Mouse (Mus musculus): ENCODE measurements around the gene Olfr44. TPM values are rescaled to one million over a fixed set of nuclear protein-coding genes. Genes with fewer than 3 reads are reported as not detected.

Gene Olfr44
- polyA plus RNA-seq (2014; fragmentation: Nextera tagmentation; extraction: Ambion mirVana), result not detected in 2 replicates

DNA sequence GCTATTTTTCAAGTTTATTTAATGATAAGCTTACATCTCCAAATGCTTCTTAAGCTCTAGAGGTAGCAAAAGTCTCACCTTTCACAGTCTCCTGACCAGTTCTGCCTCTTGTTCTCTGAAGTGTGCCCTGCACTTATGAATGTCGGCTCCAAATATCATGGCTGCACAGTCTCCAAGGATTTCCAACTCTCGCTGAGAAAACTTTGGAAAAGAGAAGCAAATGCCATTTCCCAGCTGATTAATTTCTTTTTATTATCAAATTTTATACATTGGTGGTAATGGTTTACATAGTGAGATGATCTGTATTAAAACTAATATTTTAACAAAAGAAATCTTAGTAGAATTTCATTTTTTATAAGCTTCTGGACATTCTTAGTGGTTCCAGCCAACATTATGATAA is at the start of gene Olfr44:
Gene Olfr44, minus strand, starts transcription at position 101 of the 400 bp plus-strand sequence.
- DNase-seq, result no peak
- Histone ChIP-seq H3K27ac (replicated peaks; ENCODE audit: low read depth, low read length) (no peak within 1 kb of the TSS), H3K36me3 (ENCODE audit: control insufficient read depth, insufficient read depth, low read length) (no peaks in the 10 kb centered on the region), H3K4me1 (ENCODE audit: control insufficient read depth, insufficient read depth, low read length) (no peaks in the 10 kb centered on the region), H3K4me3 (replicated peaks; ENCODE audit: low read depth, low read length) (no peak within 1 kb of the TSS), H3K27me3 (ENCODE audit: control insufficient read depth, insufficient read depth, low read length) (no peaks in the 10 kb centered on the region), H3K9me3 (ENCODE audit: control insufficient read depth, low read length) (no peaks in the 10 kb centered on the region), H3K4me2 (ENCODE audit: low read length) (no peak within 1 kb of the TSS), H3K9ac (replicated peaks; ENCODE audit: low read length) (no peak within 1 kb of the TSS)
- 92% methylated on average over 2 of the region's 2 CpGs for WGBS
- no peak for ATAC-seq (ENCODE audit: low FRiP score, low TSS enrichment)

DNA sequence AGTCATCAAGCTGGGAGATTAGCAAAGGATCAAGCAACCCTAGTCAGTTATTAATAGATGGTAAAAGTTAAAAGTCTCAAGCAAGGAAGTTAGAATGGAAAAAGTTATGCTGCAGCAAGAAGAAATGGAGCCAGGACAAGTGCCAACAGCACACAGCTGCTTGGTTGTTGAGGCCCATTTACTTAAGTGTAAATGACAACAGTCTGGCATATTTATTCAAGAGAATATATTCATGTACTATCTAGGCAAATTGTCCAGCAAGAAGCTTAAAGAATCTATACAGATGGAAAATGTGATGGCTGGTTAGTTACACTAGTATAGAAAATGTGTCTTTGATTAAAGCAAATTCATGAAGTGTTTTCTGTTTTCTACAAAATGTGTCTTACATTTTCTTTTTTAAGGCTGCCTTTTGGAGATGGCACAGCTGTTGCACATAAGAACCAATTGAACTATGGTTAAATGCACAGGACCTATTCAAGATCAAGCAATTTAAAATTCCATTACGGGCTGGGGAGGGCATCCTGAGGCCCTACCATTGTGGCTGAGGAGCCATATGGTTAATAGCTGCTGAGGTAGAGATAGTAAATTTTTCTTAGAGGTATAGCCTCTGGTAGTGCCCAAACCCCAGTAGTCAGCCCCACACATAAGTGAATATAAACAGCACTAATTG is 30.0 kb upstream of the Olfr44 start:
- Histone ChIP-seq H3K36me3 (ENCODE audit: control insufficient read depth, insufficient read depth, low read length) (no peaks in the 10 kb centered on the region), H3K27me3 (ENCODE audit: control insufficient read depth, insufficient read depth, low read length) (no peaks in the 10 kb centered on the region), H3K4me3 (replicated peaks; ENCODE audit: low read depth, low read length) (no peak overlapping the region), H3K27ac (replicated peaks; ENCODE audit: low read depth, low read length) (no peak overlapping the region), H3K9ac (replicated peaks; ENCODE audit: low read length) (no peak overlapping the region), H3K4me2 (ENCODE audit: low read length) (no peak overlapping the region), H3K9me3 (ENCODE audit: control insufficient read depth, low read length) (no peaks in the 10 kb centered on the region), H3K4me1 (ENCODE audit: control insufficient read depth, insufficient read depth, low read length) (no peaks in the 10 kb centered on the region)
- ATAC-seq (ENCODE audit: low FRiP score, low TSS enrichment) (no peak), DNase-seq (no peak)
- 76% methylated on average over 1 of the region's 1 CpGs for WGBS

DNA sequence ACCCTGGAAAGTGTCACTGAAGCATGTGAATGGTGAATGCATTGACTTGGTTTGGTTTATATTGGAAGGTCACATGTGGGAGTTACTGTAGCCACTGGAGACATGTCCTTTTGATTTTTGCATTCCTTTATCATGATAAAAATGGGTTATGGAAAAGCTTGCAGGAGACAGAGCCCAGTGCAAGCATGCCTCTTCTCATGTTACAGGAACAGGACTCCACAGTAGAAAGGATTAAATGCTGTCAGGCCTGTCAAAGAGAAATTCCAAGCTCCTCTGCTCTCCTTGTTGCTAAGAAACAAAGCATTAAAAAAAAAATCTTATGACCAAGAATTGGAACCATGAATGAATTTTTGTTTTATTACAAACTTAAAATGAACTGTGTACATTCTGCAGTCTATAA is 24.8 kb upstream of the Olfr44 start:
- no peaks in the 10 kb centered on the region for H3K36me3 ChIP-seq (ENCODE audit: control insufficient read depth, insufficient read depth, low read length)
- no peaks in the 10 kb centered on the region for H3K4me1 ChIP-seq (ENCODE audit: control insufficient read depth, insufficient read depth, low read length)
- H3K4me2 ChIP-seq (ENCODE audit: low read length), result no peak overlapping the region
- H3K9ac ChIP-seq (replicated peaks; ENCODE audit: low read length), result no peak overlapping the region
- no peak for DNase-seq
- H3K27me3 ChIP-seq (ENCODE audit: control insufficient read depth, insufficient read depth, low read length), result no peaks in the 10 kb centered on the region
- no peak overlapping the region for H3K4me3 ChIP-seq (replicated peaks; ENCODE audit: low read depth, low read length)
- no peaks in the 10 kb centered on the region for H3K9me3 ChIP-seq (ENCODE audit: control insufficient read depth, low read length)
- no peak overlapping the region for H3K27ac ChIP-seq (replicated peaks; ENCODE audit: low read depth, low read length)
- ATAC-seq (ENCODE audit: low FRiP score, low TSS enrichment), result no peak

DNA sequence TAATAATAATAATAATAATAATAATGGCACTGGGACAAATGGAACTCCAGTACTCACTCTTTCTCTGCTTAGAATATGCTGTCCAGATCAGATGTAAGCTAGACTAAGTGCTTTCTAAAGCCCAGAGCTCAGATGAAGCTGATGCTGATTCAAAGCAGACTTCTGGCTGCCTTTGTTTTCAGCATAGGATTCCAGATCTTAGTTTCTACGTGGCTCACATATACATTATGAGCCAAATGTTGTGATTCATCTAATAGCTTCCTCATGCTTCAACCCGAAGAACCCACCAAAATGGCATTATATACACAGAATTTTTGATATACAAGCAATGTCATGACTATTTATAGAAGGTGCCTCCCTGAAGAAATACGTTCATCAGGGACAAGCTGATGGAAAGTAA is 21.7 kb upstream of the Olfr44 start, which contains the start of gene Olfr957:
Gene Olfr957, minus strand, starts transcription at position 279 of the 400 bp plus-strand sequence.
- H3K4me1 ChIP-seq (ENCODE audit: control insufficient read depth, insufficient read depth, low read length), result no peaks in the 10 kb centered on the region
- no peak within 1 kb of the TSS for H3K4me2 ChIP-seq (ENCODE audit: low read length)
- no peaks in the 10 kb centered on the region for H3K27me3 ChIP-seq (ENCODE audit: control insufficient read depth, insufficient read depth, low read length)
- H3K4me3 ChIP-seq (replicated peaks; ENCODE audit: low read depth, low read length), result no peak within 1 kb of the TSS
- H3K36me3 ChIP-seq (ENCODE audit: control insufficient read depth, insufficient read depth, low read length), result no peaks in the 10 kb centered on the region
- DNase-seq (no peak), ATAC-seq (ENCODE audit: low FRiP score, low TSS enrichment) (no peak)
- H3K9me3 ChIP-seq (ENCODE audit: control insufficient read depth, low read length), result no peaks in the 10 kb centered on the region
- 86% methylated on average over 3 of the region's 3 CpGs for WGBS
- no peak within 1 kb of the TSS for H3K9ac ChIP-seq (replicated peaks; ENCODE audit: low read length)
- no peak within 1 kb of the TSS for H3K27ac ChIP-seq (replicated peaks; ENCODE audit: low read depth, low read length)

DNA sequence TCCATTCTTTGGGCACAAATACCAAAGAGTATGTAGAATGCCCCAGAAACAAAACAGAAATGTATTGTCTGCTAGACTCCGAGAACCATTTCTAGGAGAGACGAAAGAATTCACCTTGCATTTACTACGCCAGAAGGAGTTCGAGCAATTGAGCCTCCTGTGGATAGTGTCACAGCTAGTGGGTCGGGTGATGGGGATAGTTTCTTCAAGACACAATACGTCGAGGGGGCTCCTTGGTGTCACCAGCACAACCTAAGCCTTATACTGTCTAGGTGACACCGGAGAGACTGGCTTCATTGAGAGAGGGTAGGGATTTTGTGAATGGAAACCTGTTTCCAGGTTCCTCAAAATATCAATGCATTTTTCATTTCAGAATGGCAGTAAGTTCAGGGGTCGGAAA is 15.6 kb upstream of the Olfr44 start:
- H3K9me3 ChIP-seq (ENCODE audit: control insufficient read depth, low read length), result no peaks in the 10 kb centered on the region
- 0 out of 2 replicates have a peak overlapping the region, but pooled peaks have one; percentile 9 for H3K9ac ChIP-seq (replicated peaks; ENCODE audit: low read length)
- no peak overlapping the region for H3K27ac ChIP-seq (replicated peaks; ENCODE audit: low read depth, low read length)
- no peaks in the 10 kb centered on the region for H3K4me1 ChIP-seq (ENCODE audit: control insufficient read depth, insufficient read depth, low read length)
- H3K27me3 ChIP-seq (ENCODE audit: control insufficient read depth, insufficient read depth, low read length), result no peaks in the 10 kb centered on the region
- no peak overlapping the region for H3K4me2 ChIP-seq (ENCODE audit: low read length)
- no peaks in the 10 kb centered on the region for H3K36me3 ChIP-seq (ENCODE audit: control insufficient read depth, insufficient read depth, low read length)
- DNase-seq (no peak), ATAC-seq (ENCODE audit: low FRiP score, low TSS enrichment) (no peak)
- no peak overlapping the region for H3K4me3 ChIP-seq (replicated peaks; ENCODE audit: low read depth, low read length)
- 77% methylated on average over 9 of the region's 9 CpGs for WGBS

DNA sequence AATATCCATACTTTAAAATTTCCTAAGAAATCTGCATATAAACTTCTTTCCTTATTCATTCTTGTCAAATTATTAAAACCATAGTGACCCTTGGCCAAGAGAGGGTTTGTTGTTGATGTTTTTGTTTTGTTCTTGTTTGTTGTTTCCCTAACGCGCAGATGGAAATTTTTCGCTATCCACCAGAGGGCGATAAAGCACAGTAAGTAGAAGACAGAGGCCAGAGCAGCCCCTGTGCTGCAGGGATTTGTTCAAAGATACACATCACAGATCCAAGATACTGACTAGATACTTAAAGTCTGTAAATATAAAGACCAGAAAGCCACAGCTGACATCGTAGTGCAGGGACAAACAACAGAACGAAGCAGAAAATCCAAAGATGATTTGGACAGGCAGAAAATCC is 15.2 kb upstream of the Olfr44 start:
- Histone ChIP-seq H3K36me3 (ENCODE audit: control insufficient read depth, insufficient read depth, low read length) (no peaks in the 10 kb centered on the region), H3K9me3 (ENCODE audit: control insufficient read depth, low read length) (no peaks in the 10 kb centered on the region), H3K27me3 (ENCODE audit: control insufficient read depth, insufficient read depth, low read length) (no peaks in the 10 kb centered on the region), H3K27ac (replicated peaks; ENCODE audit: low read depth, low read length) (no peak overlapping the region), H3K4me1 (ENCODE audit: control insufficient read depth, insufficient read depth, low read length) (no peaks in the 10 kb centered on the region), H3K4me3 (replicated peaks; ENCODE audit: low read depth, low read length) (no peak overlapping the region), H3K4me2 (ENCODE audit: low read length) (no peak overlapping the region), H3K9ac (replicated peaks; ENCODE audit: low read length) (0 out of 2 replicates have a peak overlapping the region, but pooled peaks have one; percentile 9)
- ATAC-seq (ENCODE audit: low FRiP score, low TSS enrichment), result peak; percentile 71
- peak; percentile 92 for DNase-seq
- WGBS, result 12% methylated on average over 6 of the region's 6 CpGs

DNA sequence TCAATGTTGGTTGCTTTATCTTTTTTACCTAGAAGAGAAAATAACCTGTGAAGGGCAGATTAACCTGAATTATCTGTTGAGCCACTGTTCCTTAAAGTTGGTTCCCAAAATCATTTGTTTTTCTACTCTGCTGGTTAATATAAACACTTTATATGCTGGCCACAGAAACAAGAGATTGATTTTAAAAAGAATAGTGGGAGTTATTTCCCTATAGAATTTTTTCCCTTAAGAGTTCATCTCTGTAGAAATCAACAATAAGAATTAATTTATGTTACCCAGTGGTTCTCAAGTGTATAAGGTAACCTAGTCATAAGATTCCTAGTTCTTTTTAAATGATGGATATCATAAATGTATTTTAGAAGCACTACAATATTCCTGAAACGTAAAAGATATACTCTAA is 22.0 kb downstream of the Olfr44 start, which contains the start of gene Olfr955:
Gene Olfr955, minus strand, starts transcription at position 101 of the 400 bp plus-strand sequence.
- Histone ChIP-seq H3K9me3 (ENCODE audit: control insufficient read depth, low read length) (no peaks in the 10 kb centered on the region), H3K36me3 (ENCODE audit: control insufficient read depth, insufficient read depth, low read length) (no peaks in the 10 kb centered on the region), H3K27me3 (ENCODE audit: control insufficient read depth, insufficient read depth, low read length) (no peaks in the 10 kb centered on the region), H3K4me2 (ENCODE audit: low read length) (no peak within 1 kb of the TSS), H3K4me3 (replicated peaks; ENCODE audit: low read depth, low read length) (no peak within 1 kb of the TSS), H3K27ac (replicated peaks; ENCODE audit: low read depth, low read length) (no peak within 1 kb of the TSS), H3K9ac (replicated peaks; ENCODE audit: low read length) (no peak within 1 kb of the TSS), H3K4me1 (ENCODE audit: control insufficient read depth, insufficient read depth, low read length) (no peaks in the 10 kb centered on the region)
- DNase-seq (no peak), ATAC-seq (ENCODE audit: low FRiP score, low TSS enrichment) (no peak)
- WGBS, result 46% methylated on average over 1 of the region's 1 CpGs

DNA sequence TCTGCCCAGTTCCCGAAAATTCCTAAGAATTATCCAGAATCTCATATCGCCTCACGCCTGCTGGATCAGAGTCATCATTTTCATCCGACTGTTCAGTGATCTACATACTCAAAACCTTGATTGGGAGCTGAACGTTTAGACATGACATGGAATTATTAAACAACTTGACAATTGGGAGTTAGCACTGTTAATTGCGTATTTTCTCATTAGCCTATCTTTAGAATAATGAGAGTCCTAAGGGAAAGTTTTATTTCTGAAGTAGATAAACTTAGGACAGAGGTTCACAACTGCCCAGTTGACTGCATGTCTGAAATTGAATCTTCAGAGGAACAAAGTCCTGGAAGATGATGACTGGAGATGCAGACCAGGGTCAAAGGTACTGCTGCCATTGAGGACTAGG is 37.4 kb downstream of the Olfr44 start, which contains the start of gene Olfr954:
Gene Olfr954, plus strand, starts transcription at position 301 of the 400 bp plus-strand sequence.
- Histone ChIP-seq H3K27ac (replicated peaks; ENCODE audit: low read depth, low read length) (no peak within 1 kb of the TSS), H3K9me3 (ENCODE audit: control insufficient read depth, low read length) (no peaks in the 10 kb centered on the region), H3K4me3 (replicated peaks; ENCODE audit: low read depth, low read length) (no peak within 1 kb of the TSS), H3K4me1 (ENCODE audit: control insufficient read depth, insufficient read depth, low read length) (no peaks in the 10 kb centered on the region), H3K9ac (replicated peaks; ENCODE audit: low read length) (no peak within 1 kb of the TSS), H3K36me3 (ENCODE audit: control insufficient read depth, insufficient read depth, low read length) (no peaks in the 10 kb centered on the region), H3K27me3 (ENCODE audit: control insufficient read depth, insufficient read depth, low read length) (no peaks in the 10 kb centered on the region), H3K4me2 (ENCODE audit: low read length) (no peak within 1 kb of the TSS)
- DNase-seq, result no peak
- ATAC-seq (ENCODE audit: low FRiP score, low TSS enrichment), result no peak
- WGBS, result 88% methylated on average over 6 of the region's 6 CpGs
